8 mouse cellular contexts compared by ENCODE assay signal in genomic region chr1:153185828-153186803, GRCm38 (mm10). TPM values are rescaled to one million over a fixed set of nuclear protein-coding genes. Genes with fewer than 3 reads are reported as not detected.
A peak's percentile ranks its signal among the peaks of the same experiment; 100 is the strongest.
DNase-seq lines count a peak whose midpoint lies in the region; ATAC-seq and TF ChIP-seq lines count a peak whose summit lies in the region.

Gene Lamc2 (minus strand): TSS chr1:153186447.

- peak; percentile 66 for ATAC-seq in heart, postnatal 0 days (ENCODE audit: insufficient read depth, low read depth)
- 0 out of 2 replicates have a peak, but pooled peaks have one; percentile 40 for ATAC-seq in midbrain, embryonic 11.5 days (ENCODE audit: low FRiP score)

- DNase-seq in left cerebral cortex, adult 18-20 months (ENCODE audit: low spot score in 2 of 2), result peak in 1 of 2 experiments; percentile 39
- DNase-seq in left cerebral cortex, adult 9 months (ENCODE audit: low spot score in 2 of 2), result no peak
- peak; percentile 59 to 61 for DNase-seq in cerebellum, postnatal 25 days
- peak; percentile 26 for DNase-seq in heart, postnatal 0 days (ENCODE audit: low spot score)
- peak; percentile 70 for DNase-seq in large intestine, adult 2 months (ENCODE audit: low read depth, low spot score)
- peak; percentile 94 for DNase-seq in midbrain, embryonic 11.5 days (ENCODE audit: low spot score, missing footprints)
- DNase-seq in thymus, postnatal 4 days, result peak; percentile 55
- no peak for DNase-seq in layer of hippocampus, adult 9-10 months (ENCODE audit: low spot score)

- H3K9ac ChIP-seq in heart, postnatal 0 days (replicated peaks; ENCODE audit: low read depth, low read length), result peak within 1 kb of the TSS; percentile 61
- peak within 1 kb of the TSS; percentile 44 for H3K9ac ChIP-seq in midbrain, embryonic 11.5 days (ENCODE audit: low read length)

- H3K27ac ChIP-seq in heart, postnatal 0 days (ENCODE audit: low read depth), result no peak within 1 kb of the TSS
- no peak within 1 kb of the TSS for H3K27ac ChIP-seq in midbrain, embryonic 11.5 days (ENCODE audit: low read depth, low read length)

- H3K9me3 ChIP-seq in heart, postnatal 0 days (replicated peaks; ENCODE audit: control insufficient read depth, low read length), result no peaks in the 10 kb centered on the region
- no peaks in the 10 kb centered on the region for H3K9me3 ChIP-seq in midbrain, embryonic 11.5 days (ENCODE audit: control insufficient read depth, low read length)

- H3K4me3 ChIP-seq in heart, postnatal 0 days (ENCODE audit: low read depth, low read length), result peak within 1 kb of the TSS; percentile 48
- peak within 1 kb of the TSS; percentile 41 for H3K4me3 ChIP-seq in midbrain, embryonic 11.5 days (ENCODE audit: low read depth, low read length)

- no peaks in the 10 kb centered on the region for H3K36me3 ChIP-seq in heart, postnatal 0 days (replicated peaks; ENCODE audit: control insufficient read depth, insufficient read depth, low read length)
- no peaks in the 10 kb centered on the region for H3K36me3 ChIP-seq in midbrain, embryonic 11.5 days (ENCODE audit: control insufficient read depth, insufficient read depth, low read length)

- 7% methylated on average over 43 of the region's 46 CpGs for WGBS in heart, postnatal 0 days
- WGBS in large intestine, adult 2 months, result 6% methylated on average over 46 of the region's 46 CpGs
- 4% methylated on average over 46 of the region's 46 CpGs for WGBS in midbrain, embryonic 11.5 days

- H3K4me1 ChIP-seq in heart, postnatal 0 days (ENCODE audit: control insufficient read depth, insufficient read depth), result peaks cover 16% of the 10 kb centered on the region; the same call in 1 of the 2 replicates
- peaks cover 7% of the 10 kb centered on the region; the same call in 1 of the 2 replicates for H3K4me1 ChIP-seq in midbrain, embryonic 11.5 days (ENCODE audit: control insufficient read depth, insufficient read depth, low read length)

- no peak for TF ChIP-seq EP300 in heart, postnatal 0 days (IDR thresholded peaks at IDR 0.05; ENCODE audit: low read depth)

- peaks cover 7% of the 10 kb centered on the region; the same call in 1 of the 2 replicates for H3K27me3 ChIP-seq in heart, postnatal 0 days (ENCODE audit: control insufficient read depth, insufficient read depth, low read length)
- H3K27me3 ChIP-seq in midbrain, embryonic 11.5 days (ENCODE audit: control insufficient read depth, insufficient read depth, low read length), result peaks cover 27% of the 10 kb centered on the region

- peak within 1 kb of the TSS; percentile 80 for H3K4me2 ChIP-seq in heart, postnatal 0 days (ENCODE audit: low read depth, low read length)
- H3K4me2 ChIP-seq in midbrain, embryonic 11.5 days, result peak within 1 kb of the TSS; percentile 78

- TF ChIP-seq CTCF in heart, postnatal 0 days (IDR thresholded peaks at IDR 0.05; ENCODE audit: low read depth), result no peak

RNA-seq across cellular contexts. Expression of gene Lamc2, which starts in this region (rescaled TPM):
- total RNA-seq in left cerebral cortex, adult 18-20 months (2021), result 10 to 100 TPM; 11.2 TPM
- total RNA-seq in heart, postnatal 0 days (2014; rRNA removed; ENCODE audit: low replicate concordance), result 10.2 and 13.2 TPM in 2 replicates
- polyA plus RNA-seq in heart, postnatal 0 days (2015; fragmentation: Nextera tagmentation; extraction: Ambion mirVana), result 4.1 and 6.0 TPM in 2 replicates
- 4.4 and 6.8 TPM in 2 replicates for polyA plus RNA-seq in large intestine, adult 2 months (2012; rRNA removed)
- polyA plus RNA-seq in midbrain, embryonic 11.5 days (2014; fragmentation: Nextera tagmentation; extraction: Ambion mirVana), result 0.25 and 0.51 TPM in 2 replicates

Comparison
In these comparisons a context has a peak if more than half of its experiments do, and no peak if none do; other contexts are left out.
1. Peak in DNase-seq, ATAC-seq, H3K4me3 ChIP-seq, H3K9ac ChIP-seq and H3K4me2 ChIP-seq in midbrain, embryonic 11.5 days; RNA of the gene not detected or under 1 TPM.
2. DNase-seq: peak in cerebellum, postnatal 25 days (2 of 2), heart, postnatal 0 days (single experiment), large intestine, adult 2 months (single experiment) and thymus, postnatal 4 days (single experiment); none in left cerebral cortex, adult 9 months (0 of 2) and layer of hippocampus, adult 9-10 months (single experiment).